Mouse (Mus musculus): Measurements from ENCODE around the gene Nmral1. TPM values are rescaled to one million over a fixed set of nuclear protein-coding genes. Genes with fewer than 3 reads are reported as not detected.
A peak's percentile ranks its signal among the peaks of the same experiment; 100 is the strongest.
"Not testable (repeated sequence)": the region's sequence is repeated elsewhere in the genome, so short reads cannot be mapped to it uniquely, and the experiment has no call there.

Nmral1 gene
- 9.5 and 10.4 TPM in 2 replicates for polyA plus RNA-seq (2012; rRNA removed)

DNA sequence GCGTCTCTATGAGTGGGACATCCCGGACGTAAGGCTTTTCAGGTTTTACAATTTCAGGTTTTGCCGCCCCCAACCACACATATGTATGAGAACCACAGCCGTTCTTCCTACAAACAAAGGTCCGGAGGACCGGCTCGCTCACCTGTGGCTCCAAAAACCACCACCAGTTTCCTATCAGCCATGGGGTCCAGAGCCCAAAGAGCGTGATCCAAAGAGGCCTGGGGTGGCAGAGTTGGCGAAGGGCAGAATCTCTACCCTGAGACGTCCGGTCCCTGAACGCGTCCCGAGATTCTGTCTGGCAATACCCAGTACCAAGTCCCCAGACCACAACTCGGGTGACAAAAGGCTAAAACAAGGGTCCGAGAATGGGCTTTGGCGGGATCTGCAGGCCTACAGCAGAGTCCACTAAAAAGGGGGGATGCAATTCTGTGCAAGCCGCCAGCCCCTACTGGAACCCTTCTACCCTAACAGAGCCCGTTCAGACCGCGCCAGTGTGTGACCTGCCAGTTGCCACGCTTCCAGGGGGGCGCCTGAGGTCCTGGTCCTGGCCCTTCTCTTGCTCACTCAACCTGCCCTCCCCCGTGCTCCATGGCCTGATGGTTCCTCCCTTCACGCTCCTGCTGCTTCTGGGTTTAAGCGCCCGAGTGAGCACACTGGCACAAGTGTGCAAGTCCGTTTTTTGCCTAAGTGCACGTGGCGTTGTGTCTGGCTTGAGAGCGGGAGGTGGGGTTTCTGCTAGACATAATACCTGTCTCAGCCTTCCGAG is at the start of gene Nmral1:
Nmral1 (minus strand) TSS at position 604 of the 766 bp plus-strand sequence.
- no peak for DNase-seq (ENCODE audit: low read depth)

DNA sequence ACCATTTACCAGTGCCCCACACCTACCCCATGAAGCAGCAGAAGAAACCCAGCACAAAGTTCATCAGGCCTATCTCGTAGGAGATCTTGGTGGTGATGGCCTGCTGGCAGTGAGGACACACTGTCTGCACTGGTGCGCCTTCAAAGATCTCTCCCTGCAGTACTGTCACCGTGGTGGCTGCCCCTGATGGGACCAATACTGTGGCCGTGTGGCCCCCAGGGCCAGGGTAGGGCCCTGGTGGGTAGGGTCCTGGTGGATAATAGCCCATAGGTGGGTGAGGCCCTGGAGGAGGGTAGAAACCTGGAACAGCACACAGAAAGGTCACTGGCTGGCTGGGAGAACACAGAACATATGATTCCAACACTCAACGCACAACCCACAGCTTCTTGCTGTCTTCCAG is 49.6 kb upstream of the Nmral1 start:
- no peak for DNase-seq (ENCODE audit: low read depth)

DNA sequence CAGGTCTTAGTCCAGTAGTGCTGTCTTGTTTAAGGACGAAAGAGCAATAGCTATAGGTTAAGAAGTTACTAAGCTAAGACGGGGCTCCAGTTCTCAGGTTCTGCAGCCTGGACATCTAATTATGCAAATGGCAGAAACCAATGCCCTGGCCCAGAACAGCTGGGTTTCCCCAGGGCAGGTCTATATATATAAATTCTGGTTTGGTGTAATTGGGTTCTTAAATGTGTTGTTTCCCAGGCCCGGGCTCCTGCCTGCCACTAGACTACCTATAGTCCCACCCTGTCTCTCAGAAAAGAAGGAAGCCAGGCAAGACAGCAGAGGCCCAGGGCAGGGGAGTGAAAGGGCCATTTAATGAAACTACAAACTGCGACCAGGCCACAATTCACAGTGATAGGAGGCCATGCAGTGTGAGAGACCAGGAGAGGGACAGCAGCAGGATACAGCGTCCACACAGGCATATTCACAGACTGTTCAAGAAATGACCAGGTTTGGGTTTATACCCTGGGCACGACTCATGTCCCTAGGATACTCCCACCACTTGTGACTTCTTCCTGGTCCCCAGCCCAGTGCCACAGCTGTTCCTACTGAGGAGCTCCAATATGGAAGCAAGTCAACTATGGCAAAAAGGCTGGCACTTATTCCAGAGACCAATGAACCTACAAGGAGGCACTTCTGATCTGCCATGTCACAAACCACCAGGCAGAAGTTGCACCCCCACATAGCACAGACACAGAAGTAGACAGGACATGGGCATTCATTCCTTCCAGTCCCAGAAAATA is 48.0 kb upstream of the Nmral1 start:
- DNase-seq (ENCODE audit: low read depth): no peak

DNA sequence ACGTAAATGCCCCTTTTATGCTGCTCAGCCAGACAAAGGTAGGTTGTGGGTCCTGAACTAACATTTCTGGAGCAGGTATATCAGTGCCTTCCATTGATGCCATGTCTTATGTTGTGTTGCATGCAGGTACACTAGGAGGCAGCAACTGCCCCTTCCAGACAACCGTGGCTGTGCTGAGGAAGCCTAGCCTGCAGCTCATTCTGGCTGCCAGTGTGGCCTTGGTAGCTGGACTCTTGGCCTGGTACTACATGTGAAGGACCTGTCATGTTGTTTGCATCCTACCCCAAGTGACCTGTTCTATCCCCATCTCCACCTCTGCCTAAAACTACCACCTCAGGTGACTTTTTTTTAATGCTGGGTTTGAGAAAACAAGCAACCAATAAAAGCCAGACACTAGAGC is 46.7 kb upstream of the Nmral1 start:
- DNase-seq (ENCODE audit: low read depth): no peak

DNA sequence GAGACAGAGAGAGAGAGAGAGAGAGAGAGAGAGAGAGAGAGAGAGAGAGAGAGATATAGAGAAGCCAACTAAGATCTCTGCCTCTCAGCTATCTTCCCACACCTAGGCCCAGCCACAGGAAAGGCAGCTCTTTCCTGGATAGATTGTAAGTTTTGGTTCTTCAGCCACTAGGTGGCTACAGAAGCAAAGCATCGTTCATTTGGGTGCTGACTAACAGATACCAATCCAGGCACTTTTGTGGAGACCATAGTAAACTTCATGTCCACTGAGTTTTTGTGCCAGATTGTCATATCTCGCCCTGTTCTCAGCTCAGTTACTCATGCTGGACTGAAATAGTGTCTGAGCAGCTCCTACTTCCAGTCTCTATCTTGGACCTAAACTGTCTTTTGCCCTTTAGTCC is 44.1 kb upstream of the Nmral1 start:
- DNase-seq (ENCODE audit: low read depth): no peak

DNA sequence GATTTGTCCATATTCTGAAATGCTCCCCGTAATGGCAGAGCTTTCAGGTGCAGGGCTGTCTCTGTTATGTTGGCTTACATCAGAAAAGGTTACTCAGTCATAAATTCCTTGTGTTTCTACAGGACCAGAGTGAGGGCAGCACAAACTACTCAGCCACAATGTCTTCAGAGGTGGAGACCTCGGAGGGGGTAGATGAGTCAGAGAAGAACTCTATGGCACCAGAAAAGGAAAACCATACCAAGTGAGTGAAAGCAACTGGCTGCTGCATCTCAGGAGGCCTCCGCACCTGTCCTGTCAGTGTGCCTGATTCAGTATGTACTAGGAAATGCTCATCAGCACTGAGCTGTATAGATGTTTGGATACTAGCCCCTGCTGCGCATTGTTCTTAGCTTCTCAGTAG is 43.3 kb upstream of the Nmral1 start:
- no peak for DNase-seq (ENCODE audit: low read depth)

DNA sequence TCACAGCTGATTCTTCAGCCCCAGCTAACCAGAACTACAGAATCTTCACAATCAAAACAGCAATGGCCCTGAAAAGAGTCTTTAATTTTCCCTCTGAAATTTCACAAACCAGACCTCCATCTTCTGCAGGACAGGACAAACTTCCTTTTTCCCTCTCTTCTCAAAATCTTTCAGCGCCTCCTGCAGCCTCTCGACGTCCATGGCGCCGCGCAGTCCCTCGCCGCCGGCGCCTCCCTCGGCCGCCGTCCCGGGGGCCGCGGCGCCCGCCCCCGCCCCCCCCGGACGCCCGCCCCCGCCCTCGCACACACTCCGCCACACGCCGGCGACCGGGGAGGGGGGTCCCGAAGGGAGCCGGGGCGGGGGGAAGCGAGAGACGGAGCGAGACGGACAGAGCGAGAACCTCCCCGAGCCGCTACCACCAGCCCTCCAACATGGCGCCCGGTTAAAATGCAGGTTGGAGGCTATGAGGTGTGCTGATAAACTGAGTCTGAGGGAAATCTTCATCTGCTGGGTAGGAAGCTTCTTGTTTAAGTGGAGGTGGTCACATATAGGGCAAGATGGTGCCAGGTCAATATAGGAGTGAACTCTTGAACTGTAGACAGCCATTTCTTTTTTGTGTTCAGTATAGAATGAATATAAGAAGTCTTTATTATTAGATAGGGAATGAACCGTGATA is 37.6 kb upstream of the Nmral1 start:
- not testable (repeated sequence) for DNase-seq (ENCODE audit: low read depth)

DNA sequence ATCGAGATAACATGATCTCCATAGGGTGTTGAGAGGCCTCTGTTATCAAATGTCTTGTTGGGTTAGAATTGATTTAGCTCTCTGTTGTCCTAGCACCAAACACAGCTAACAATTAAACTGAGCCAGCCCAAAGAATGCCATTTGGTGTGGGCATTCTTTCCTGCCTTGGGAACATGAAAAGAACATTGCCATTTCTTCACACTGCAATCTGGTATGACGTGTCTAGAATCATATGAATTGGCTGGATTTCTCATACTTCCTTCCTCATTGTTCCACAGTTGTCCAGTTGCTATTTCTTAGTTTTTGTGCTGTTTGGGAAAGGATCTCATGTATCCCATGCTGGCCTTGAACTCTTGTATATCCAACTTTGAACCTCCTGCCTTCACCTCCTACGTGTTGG is 34.9 kb upstream of the Nmral1 start:
- DNase-seq (ENCODE audit: low read depth): no peak

DNA sequence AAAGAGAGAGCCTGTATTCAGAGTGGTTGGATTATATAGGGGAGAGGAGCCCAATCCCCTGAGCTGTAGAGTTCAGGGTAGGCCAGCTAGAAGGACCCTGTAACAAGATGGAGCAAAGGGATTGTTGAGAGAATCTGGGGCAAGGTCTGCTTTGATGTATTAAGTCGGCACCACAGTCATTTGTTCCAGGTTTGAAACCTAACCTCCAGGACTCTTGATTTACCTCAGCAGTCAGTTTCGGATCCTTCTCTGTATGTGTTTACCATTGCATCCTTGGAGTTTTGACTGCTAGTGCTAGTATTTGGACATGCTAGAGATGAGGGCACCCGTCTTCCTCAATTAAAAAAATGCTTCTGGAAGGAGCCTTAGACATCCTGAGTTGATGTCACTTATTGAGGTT is 33.0 kb upstream of the Nmral1 start:
- DNase-seq (ENCODE audit: low read depth): no peak

DNA sequence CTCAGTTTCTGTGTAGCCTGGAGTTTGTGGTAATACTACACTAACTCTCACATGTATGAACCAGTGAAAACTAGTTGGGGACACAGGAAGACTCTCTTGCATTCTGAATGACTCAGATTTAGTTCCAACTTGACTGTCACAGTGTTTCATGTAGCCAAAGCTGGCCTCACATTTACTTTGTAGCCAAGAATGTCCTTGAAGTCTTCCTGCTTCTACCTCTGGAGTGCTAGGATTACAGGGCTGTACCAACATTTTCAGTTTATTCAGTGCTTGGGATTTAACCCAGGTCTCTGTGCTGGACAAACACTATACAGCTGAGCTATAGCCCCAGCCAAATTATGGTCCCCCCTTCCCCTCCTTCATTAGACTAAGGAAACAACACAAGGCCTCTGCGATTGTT is 23.0 kb upstream of the Nmral1 start:
- no peak for DNase-seq (ENCODE audit: low read depth)

DNA sequence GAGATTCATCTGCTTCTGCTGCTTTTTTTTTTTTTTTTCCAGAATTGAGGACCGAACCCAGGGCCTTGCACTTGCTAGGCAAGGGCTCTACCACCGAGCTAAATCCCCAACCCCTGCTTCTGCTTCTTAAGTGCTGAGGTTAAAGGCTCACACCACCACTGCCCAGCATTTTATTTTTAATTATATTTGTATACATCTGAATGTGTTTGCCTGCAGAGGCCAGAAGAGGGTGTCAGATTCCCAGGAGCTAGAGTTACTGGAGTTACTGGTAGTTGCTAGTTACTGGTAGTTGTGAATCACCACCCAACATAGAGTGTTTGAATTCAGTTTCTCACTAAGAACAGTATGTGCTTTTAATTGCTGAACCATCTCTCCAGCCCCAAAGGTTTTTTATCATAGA is 20.8 kb upstream of the Nmral1 start:
- no peak for DNase-seq (ENCODE audit: low read depth)

DNA sequence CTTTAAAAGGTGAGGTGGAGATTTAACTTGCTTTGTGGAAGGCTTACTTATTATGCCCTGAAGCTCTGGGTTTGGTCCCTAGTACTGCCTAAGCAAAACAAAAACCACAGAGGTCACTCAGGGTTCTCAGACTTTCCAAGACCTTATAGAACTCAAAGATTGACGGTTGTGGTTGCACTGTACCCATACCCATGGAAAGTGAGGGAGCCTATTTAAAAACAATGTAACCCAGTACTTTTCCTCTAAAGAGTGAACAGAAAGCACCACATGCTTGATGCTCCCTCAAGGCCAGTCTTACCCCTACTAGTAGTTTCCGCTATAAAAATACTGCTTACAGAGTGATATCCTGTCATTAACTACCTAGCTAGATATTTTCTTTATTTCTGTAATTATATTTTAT is 17.1 kb upstream of the Nmral1 start:
- no peak for DNase-seq (ENCODE audit: low read depth)

DNA sequence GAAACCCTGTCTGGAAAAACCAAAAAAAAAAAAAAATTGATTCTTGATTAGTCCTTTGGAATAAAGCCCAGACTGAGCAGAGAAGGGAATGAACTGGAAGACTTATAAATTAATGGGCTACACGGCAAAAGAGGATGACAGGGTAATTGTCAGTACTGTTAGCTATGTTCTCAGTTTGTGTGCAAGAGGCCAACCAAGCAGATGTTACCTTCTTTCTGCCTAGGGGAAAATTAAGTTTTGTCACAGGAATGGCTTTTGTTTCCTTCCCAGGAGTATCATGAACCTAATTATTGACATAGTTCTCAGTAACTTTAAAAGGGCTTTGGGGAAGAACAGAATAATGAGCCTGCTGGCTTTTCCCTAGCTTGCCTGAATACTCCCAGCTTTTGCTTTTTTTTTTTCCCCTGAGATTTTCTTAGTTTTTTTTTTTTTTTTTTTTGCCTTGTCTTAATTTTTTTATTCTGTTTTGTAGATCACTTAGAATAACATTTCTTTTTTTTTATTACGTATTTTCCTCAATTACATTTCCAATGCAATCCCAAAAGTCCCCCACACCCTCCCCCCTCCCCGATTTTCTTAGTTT is 11.7 kb upstream of the Nmral1 start:
- no peak for DNase-seq (ENCODE audit: low read depth)

DNA sequence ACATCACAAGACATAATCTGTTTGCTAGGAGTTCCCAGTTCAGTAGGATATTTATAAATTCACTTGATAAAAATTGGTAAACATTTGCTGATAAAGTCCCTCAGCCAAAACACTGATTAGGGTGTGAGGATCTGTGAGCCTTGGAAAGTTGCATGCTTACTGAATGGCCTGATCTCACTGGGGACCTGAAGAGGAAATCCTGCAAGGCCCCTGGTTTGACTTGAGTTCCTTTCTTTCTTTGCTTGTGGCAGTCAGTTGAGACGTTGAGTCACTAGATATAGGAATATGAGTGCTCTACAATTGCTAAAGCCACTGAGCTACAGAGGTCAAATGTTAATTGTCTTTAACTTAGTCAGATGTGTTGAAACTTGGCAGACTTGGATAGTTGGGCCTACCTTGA is 8.8 kb upstream of the Nmral1 start:
- DNase-seq (ENCODE audit: low read depth): peak; percentile 50

DNA sequence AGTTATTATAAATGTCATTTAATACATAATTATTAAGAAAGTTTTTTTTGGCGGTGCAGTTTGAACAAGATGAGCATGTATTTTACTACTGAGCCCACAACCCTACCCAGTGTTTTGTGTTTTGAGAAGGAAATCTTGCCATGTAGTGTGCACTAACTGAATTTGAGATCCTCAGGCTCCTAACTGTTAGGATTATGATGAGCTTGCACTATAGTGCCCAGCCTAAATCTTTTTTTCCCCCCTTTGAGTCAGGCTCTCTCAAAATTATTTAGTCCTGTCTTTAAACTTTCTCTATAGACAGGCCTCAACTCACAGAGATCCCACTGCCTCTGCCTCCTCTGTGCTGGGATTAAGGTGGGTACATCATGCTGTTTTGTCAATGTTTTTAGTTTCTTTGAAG is 8.4 kb upstream of the Nmral1 start:
- no peak for DNase-seq (ENCODE audit: low read depth)

DNA sequence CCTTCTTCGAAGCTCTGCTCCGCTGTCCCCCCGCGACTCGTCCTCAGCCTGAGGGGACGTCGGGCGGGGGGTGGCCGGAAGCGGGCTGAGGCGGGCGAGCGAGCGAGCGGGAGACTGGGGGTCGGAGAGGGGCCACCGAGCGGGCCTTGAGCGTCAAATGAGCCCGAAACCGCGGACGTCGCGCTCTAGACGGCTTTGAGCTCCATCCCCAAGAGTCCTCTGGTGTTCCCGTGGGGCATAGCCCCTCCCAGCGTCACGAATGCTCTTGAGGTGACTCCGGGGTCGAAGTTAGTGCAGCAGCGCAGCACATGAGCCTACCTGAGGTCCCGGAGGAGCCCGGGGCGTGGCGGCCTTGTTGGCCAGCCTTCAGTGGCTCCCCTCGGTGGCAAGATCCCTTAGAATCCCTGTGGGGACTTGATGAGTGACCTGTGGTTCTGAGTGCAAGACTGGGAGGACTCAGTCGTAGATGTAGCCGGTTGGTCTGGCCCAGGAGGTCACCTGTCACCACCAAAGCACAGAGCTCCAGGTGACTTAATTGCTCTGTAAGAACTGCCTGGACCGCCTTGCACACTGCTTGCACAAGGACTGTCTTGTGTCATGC is 7.5 kb upstream of the Nmral1 start:
- DNase-seq (ENCODE audit: low read depth): peak; percentile 59

DNA sequence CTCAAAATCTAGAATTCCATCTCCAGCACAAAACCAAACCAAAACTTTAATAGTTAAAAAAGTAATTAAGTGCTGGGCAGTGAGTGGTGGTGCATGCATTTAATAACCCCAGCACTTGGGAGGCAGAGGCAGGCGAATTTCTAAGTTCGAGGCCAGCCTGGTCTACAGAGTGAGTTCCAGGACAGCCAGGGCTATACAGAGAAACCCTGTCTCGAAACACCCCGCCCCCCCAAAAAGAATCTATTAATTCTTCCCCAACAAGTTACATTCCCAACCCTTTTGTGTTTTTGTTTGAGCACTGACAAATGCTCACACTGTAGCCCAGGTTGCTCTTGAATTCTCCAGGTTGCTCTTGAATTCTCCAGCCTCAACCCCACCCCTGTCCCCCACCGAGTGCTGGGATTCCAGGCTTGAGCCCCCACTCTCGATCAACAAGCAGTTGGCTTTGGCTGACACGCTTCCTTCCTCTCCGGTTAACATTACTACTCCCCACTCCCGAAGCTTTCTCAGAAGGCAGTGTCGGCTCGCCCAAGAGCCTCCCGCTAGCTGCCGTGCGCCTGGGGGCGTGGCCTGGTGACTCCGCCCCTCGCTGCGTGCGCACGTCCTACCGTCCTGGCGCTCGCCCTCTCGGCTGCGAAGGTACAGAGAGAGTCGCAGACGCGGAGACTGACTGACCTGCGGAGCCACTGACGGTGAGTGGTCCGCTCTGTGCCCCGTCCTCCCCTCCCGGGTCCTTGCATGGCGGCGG is 6.8 kb upstream of the Nmral1 start, which contains the start of gene Hmox2:
Hmox2 (plus strand) TSS at position 582 of the 748 bp plus-strand sequence.
- no peak for DNase-seq (ENCODE audit: low read depth)

DNA sequence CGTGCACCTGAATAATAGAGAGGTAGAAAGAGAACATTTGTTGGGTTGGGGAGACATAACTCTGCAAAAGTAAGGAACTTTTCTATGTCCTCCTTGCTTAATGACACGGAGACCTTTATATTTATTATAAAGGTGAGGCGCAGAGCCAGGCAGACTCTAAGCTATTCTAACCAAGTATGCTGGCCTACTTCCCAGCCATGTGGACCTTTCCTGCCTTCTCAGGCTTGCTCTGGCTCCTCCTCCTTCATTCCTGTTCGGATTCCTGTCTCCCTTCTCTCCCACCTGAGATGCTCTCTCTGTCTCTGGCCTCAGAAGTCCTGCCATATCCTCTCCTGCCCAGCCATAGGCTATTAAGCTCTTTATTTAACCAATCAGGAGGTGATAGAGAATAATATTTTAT is 6.1 kb upstream of the Nmral1 start:
- no peak for DNase-seq (ENCODE audit: low read depth)

DNA sequence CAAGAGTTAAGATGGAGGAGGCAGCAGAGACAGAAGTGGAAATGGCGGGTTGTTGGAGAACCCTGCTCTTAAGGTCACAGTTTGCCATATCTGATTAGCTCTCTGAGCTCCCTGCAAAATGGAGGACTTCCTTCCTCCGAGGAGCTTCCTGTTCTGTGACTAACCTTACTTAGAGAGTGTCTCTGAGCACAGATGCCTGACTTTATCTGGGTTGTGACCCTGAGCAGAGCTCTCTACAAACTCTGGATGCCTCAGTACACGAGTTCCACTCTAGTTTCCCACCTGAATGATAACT is 3.7 kb upstream of the Nmral1 start:
- DNase-seq (ENCODE audit: low read depth): no peak

DNA sequence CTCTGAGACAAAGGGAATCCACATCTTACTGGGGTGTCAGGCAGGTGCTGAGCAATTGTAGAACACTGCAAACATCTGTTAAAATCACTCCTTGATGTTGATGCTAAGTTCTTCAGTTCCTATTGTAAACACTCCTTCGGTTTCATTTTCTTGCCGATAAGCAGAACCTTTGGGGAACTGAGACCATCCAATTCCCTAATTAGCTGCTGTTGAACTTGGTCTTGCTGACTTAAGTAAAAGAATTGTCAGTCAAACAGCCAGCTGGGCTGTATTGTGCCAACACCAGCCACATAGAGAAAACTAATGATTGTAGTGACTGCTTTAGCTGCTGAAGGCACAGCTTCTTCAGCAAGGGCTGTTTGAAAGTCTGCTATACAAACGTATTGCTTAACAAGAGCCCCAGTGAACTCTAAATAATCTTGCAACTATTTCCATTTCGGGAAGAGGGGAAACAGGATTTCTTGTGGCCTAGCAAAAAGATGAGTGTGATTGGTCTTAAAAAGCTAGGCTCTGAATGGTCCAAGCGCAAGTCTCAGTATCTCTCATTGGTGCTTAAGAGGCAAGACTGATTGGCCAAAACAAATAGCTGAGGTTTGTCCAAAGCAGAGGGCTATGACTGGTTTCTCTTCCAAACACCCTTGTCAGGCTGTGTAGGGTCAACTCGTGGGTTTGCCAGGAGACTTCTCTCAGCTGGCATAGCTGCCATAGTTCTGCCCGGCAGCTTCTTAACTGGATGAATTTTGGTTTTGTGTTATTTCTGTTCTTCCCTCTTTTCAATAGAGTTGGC is 3.2 kb upstream of the Nmral1 start:
- no peak for DNase-seq (ENCODE audit: low read depth)

DNA sequence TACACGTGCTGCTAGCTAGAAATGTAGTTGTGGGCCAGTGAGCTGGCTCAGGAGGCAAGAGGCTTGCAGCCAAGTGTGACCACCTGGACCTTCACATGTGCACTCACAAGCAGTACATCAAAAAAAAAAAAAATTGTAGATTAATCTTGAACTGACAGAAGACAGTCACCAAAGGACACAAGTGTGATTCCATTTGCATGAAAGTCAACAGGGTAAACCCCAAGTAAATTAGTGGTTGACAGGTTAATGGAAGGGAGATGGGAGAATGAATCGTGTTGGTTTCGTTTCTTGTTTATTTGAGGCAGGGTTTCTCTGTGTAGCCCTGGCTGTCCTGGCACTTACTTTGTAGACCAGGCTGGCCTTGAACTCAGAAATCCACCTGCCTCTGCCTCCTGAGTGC is 1.3 kb downstream of the Nmral1 start:
- no peak for DNase-seq (ENCODE audit: low read depth)
